Mouse (Mus musculus) urinary bladder, postnatal 14 days (tissue): ENCODE data around the gene Nfkbiz.
"Not testable (repeated sequence)": the region's sequence is repeated elsewhere in the genome, so short reads cannot be mapped to it uniquely, and the experiment has no call there.

Source experiments
- DNase-seq: peaks from one replicate; pipeline ENCODE4 v3.0.0; 2021; ENCODE audit warnings: low spot score

Gene Nfkbiz

DNA sequence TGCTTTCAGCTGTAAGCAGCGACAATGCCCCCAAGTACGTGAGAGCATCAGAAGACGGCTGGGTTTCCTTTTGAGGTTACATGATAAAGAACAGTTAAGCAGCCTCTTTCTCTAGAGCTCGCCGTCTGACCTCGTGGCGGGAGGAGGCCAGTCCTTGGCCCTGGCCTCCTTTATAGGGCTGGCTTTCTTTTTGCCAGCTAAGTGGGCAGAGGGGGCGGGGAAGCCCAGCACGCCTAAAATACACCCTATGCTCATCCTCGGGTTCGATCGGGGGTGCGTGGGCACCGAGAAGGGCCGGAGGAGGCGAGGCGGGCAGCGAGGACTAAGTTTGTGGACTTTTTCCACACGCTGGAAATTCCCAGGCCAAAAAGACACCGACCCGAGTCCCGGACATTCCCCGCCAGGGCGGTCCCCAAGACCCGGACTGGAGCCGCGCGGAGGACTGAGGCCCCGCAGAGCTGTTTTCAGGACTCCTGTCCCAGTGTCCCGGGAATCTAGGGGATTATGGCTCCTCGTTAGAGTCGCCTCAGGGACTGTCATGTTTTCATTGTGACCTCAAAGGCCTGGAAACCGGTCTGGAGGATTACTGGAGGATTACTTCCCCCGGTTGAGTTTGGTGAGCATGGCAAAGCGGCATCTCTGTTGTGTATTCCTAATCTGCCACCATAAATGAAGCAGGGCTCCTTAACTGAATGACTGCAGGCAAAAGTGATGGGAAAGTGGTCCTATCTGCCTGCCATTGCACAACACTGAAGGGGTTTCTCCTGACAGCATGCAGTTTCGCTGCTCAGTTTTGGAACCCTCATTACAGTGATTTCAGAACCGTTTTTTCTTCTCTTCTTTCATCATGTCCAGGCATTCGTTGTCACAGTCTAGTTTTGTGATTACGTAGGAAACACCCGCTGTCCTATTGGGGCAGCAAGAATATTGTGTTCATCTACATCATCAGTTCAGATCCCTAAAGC is at the start of gene Nfkbiz:
Gene Nfkbiz, minus strand, starts transcription at position 390 of the 965 bp plus-strand sequence.
- peak; percentile 85 for DNase-seq

- DNase-seq: no peak
Observed at GRCm38 (mm10) chr16:55887814-55888583, 49.3 kb upstream of the Nfkbiz start.

DNA sequence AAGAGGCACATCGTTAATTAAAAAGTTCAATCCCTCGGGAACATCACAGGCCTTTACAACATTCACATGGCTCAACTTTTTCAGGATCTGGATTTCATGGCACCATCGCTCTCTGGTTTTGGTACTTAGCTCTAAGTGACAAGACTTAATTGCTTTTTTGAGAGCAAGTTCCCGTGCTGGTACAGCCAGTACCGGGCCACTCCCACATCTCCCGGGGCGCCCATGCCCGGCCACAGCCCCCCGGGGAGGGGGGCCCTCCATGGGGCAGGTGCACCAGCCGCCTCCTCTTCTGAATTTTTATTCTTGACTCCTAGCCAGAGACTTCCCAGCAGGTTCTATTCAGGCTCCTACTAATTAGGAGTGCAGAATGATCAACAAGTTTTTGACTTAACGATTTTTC is 45.5 kb upstream of the Nfkbiz start:
- DNase-seq: no peak

DNA sequence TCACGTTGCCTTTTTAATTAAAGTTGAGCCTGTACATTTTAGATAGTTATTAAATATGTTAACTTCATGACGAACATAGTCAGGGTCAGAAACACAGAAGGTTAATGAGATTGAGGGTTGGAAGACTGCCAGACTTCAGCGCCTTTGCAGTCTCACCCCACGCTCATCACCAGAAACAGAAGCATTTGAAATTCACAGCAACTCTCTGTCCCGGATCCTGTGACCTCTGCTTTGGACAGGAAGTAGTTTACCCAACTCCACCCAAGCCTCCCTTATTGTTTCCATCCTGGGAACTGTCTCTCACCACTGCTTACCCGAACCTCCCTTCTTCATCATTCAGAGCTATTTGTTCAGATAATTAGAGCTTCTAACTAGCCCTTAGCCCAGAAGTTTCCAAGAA is 37.3 kb upstream of the Nfkbiz start:
- DNase-seq: no peak

GRCm38 (mm10) chr16:55863832-55864231 is 25.1 kb upstream of the Nfkbiz start:
- DNase-seq: no peak

- peak; percentile 68 for DNase-seq
Observed at GRCm38 (mm10) chr16:55863149-55863815, 24.6 kb upstream of the Nfkbiz start.

GRCm38 (mm10) chr16:55861104-55861503 is 22.4 kb upstream of the Nfkbiz start:
- DNase-seq: no peak

DNA sequence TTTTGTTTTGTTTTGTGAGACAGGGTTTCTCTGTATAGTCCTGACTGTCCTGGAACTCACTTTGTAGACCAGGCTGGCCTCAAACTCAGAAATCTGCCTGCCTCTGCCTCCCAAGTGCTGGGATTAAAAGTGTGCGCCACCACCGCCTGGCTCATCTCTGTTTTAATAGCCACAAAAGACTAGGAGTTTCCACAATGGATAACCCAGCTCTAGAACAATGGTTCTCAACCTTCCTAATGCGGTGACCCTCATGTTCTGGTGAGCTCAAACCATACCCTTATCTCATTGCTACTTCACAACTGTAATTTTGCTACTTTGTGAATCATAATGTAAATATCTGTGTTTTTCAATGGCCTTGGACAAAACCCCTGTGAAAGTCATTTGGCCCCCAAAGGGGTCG is 20.7 kb upstream of the Nfkbiz start:
- not testable (repeated sequence) for DNase-seq

DNA sequence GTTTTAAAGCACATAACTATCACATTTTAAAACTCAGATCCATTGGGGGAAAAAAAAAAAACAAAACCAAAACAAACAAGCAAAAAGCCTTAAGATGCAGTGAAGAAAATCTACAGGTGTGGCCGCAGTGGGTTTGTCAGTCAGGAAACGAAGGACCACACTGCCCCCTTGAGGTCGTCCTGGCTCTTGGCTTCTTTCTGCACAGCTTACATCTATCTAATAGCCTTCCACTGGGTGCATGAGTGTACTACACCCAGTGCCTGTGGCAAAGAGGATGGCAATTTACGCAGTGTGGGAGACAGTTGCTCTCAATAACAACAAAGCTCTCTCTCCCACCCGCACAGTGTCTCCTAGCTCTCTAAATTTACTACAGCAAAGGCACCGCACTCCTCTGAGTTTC is 19.8 kb upstream of the Nfkbiz start:
- peak; percentile 76 for DNase-seq

GRCm38 (mm10) chr16:55852943-55853727 is 14.4 kb upstream of the Nfkbiz start:
- DNase-seq: peak; percentile 86

DNA sequence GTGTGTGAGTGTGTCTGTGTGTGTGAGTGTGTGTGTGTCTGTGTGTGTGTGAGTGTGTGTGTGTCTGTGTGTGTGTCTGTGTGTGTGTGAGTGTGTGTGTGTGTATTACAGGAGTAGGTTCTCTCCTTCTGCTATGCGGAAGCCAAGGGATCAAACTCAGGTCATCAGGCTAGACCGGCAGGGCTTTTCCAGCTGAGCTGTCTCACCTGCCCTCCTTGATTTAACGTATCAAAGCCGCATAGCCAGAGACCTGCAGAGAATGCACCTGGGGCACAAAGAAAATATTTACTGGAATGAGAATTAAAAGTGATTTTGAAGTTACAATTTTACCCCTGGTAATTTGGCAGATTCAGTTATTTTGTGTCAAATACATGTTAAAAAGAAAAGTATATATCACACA is 13.8 kb upstream of the Nfkbiz start:
- no peak for DNase-seq

GRCm38 (mm10) chr16:55850485-55850884 is 11.8 kb upstream of the Nfkbiz start:
- no peak for DNase-seq

- no peak for DNase-seq
Observed at GRCm38 (mm10) chr16:55847679-55848078, 9.0 kb upstream of the Nfkbiz start.

DNA sequence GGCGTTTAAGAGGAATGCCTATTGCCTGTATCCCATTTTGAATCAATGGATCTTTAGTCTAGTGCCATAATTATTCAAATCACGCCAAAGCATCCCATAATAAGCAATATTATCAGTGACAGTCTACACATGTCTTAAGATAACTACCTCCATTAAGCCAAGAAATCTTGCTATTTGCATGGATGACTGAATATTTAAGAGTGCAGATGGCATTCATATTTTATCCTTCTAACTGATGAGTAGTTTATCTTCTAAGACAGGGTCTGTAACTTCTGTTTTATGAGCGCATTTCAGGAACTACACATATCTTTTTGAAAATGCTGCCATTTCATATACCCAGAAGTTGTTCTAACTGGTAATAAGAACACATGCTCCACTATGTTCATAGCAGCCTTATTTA is 6.1 kb upstream of the Nfkbiz start:
- DNase-seq: no peak

- DNase-seq: no peak
Observed at GRCm38 (mm10) chr16:55843919-55844318, 5.2 kb upstream of the Nfkbiz start.

GRCm38 (mm10) chr16:55843134-55843533 is 4.4 kb upstream of the Nfkbiz start:
- DNase-seq: no peak

DNA sequence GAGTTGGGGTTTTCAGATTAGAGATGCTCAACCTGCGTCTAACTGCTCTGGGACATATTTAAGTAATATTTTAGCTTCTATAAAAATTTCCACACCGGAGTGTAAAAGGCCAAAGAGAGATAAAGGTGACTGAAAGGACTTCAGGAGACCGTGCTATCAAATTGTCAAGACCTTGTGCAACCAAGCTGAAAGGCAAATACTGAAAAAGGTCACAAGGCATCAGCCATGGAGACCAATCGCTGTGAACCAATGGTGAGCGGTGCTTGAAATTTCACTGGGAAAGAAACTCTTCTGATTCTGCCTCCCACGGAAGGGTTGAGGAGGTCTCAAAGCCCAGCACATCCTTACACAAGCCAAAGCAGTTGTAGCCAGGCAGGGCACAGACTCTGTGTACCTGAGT is 2.8 kb upstream of the Nfkbiz start:
- no peak for DNase-seq

DNA sequence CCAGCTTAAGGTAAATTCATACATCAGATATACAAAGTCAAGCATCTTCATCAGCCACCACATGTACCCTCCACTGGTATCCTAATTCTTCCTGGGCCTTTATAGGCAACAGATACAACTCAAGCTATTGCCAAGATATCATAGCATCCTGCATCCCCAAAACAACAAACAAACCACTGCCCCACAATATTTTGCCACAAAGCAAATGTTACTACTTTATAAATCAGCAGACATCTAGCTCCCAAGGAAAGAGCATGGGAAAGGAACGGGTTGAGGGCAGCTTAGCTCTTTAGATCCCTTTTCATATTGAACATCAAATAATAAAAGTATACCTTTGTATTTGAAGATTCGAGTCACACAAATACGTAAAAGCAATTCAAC is 580 bp downstream of the Nfkbiz start:
- DNase-seq: no peak

- DNase-seq: not testable (repeated sequence)
Observed at GRCm38 (mm10) chr16:55837653-55838052, 1.0 kb downstream of the Nfkbiz start.

- no peak for DNase-seq
Observed at GRCm38 (mm10) chr16:55837168-55837567, 1.5 kb downstream of the Nfkbiz start.

DNA sequence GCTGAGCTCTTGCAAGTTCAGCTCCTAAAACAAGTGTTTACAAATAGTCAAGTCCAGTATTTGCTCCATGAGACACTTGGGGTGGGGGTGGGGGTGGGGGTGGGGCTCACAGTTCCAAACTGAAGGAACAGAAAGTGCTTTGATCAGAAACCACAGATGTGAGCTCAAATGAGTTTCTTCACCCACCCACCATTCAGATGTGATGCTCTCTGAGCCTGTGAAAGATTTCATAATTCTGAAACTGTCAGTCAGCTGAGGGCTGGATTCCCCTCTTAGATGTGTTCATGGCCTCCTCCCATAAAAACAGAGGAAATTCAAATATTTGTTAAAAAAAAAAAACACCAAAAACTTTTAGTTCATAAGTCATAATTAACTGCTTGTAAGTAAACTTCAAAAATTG is 2.9 kb downstream of the Nfkbiz start:
- DNase-seq: no peak

- no peak for DNase-seq
Observed at GRCm38 (mm10) chr16:55832617-55833016, 6.1 kb downstream of the Nfkbiz start.
